ENCODE assay signal across 10 mouse cellular contexts in the genomic region with DNA sequence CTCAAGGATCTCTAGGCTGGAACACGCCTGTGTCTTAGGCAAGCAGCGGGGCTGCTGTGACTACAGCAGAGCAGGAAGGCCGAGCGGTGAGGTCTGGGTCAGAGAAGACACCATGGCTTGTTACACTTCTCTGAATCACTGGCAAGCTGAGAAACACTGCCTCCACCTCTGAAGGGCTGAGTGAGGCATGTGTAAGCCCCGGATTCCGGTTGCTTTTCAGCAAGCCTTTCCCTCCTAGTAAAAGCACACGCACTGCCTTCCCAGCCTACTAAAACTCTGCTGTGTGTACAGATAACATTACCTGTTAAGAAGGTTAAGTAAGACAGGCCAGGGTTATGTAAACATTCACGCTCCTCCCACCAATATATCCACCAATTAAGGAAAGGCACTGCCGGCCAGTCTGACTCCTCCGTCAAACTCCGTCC. TPM values are rescaled to one million over a fixed set of nuclear protein-coding genes. Genes with fewer than 3 reads are reported as not detected.
DNase-seq lines count a peak whose midpoint lies in the region; ATAC-seq and TF ChIP-seq lines count a peak whose summit lies in the region.
"Had no signal": no experiment of that assay in that cellular context is flagged by ENCODE, and none has a peak within 500 bp of the region (broad histone marks: within the 10 kb centered on the region; RNA-seq: fewer than 3 reads in every experiment).

A gene (plus strand): TSS at position 397 of the 425 bp plus-strand sequence.

- H3K4me2 ChIP-seq in intestine, embryonic 15.5 days (replicated peaks), result peak within 1 kb of the TSS; percentile 43
- H3K4me2 ChIP-seq in stomach, embryonic 14.5 days (replicated peaks; ENCODE audit: low read depth, low read length), result no peak within 1 kb of the TSS
- H3K4me2 ChIP-seq in forebrain, embryonic 11.5 days (ENCODE audit: low read depth, low read length, severe bottlenecking), result no peak within 1 kb of the TSS
- no peak within 1 kb of the TSS for H3K4me2 ChIP-seq in midbrain, embryonic 15.5 days

- TF ChIP-seq CTCF in heart, adult 2 months (IDR thresholded peaks at IDR 0.05), result no peak

- intact Hi-C loops in heart, adult 2 months (cut with DNase I), result no loop called here

- no peaks in the 10 kb centered on the region for H3K79me2 ChIP-seq in heart, adult 2 months (replicated peaks; ENCODE audit: control insufficient read depth, insufficient read depth, low read length)

- no peak for TF ChIP-seq EP300 in heart, adult 2 months (IDR thresholded peaks at IDR 0.05; ENCODE audit: insufficient read depth, low read depth, low read length)

- no peaks in the 10 kb centered on the region for H3K27me3 ChIP-seq in intestine, embryonic 15.5 days (replicated peaks)
- H3K27me3 ChIP-seq in stomach, embryonic 14.5 days (ENCODE audit: control insufficient read depth, insufficient read depth, low read length), result no peaks in the 10 kb centered on the region
- no peaks in the 10 kb centered on the region for H3K27me3 ChIP-seq in forebrain, embryonic 11.5 days (ENCODE audit: control insufficient read depth, insufficient read depth, low read length)
- H3K27me3 ChIP-seq in heart, adult 2 months (ENCODE audit: control insufficient read depth, insufficient read depth, low read length), result no peaks in the 10 kb centered on the region
- no peaks in the 10 kb centered on the region for H3K27me3 ChIP-seq in midbrain, embryonic 15.5 days (replicated peaks)

- peak; percentile 80 for ATAC-seq in intestine, embryonic 15.5 days
- ATAC-seq in stomach, embryonic 14.5 days (ENCODE audit: insufficient number of reproducible peaks, insufficient read depth, low FRiP score, low read depth), result peak; percentile 78; the same call in 1 of the 2 replicates
- ATAC-seq in forebrain, embryonic 11.5 days (replicated peaks; ENCODE audit: low FRiP score), result no peak
- ATAC-seq in midbrain, embryonic 15.5 days (replicated peaks), result no peak
- ATAC-seq: hindbrain, postnatal 0 days had no signal

- 0 out of 2 replicates have a peak within 1 kb of the TSS, but pooled peaks have one; percentile 4 for H3K4me3 ChIP-seq in intestine, embryonic 15.5 days (replicated peaks)
- no peak within 1 kb of the TSS for H3K4me3 ChIP-seq in stomach, embryonic 14.5 days (ENCODE audit: low read depth, low read length)
- H3K4me3 ChIP-seq in forebrain, embryonic 11.5 days (ENCODE audit: low read depth, low read length), result no peak within 1 kb of the TSS
- no peak within 1 kb of the TSS for H3K4me3 ChIP-seq in heart, adult 2 months
- no peak within 1 kb of the TSS for H3K4me3 ChIP-seq in midbrain, embryonic 15.5 days

- H3K27ac ChIP-seq in intestine, embryonic 15.5 days, result peak within 1 kb of the TSS; percentile 58; the same call in 1 of the 2 replicates
- no peak within 1 kb of the TSS for H3K27ac ChIP-seq in stomach, embryonic 14.5 days (ENCODE audit: low read length)
- no peak within 1 kb of the TSS for H3K27ac ChIP-seq in forebrain, embryonic 11.5 days (ENCODE audit: low read depth, low read length)
- no peak within 1 kb of the TSS for H3K27ac ChIP-seq in heart, adult 2 months
- H3K27ac ChIP-seq in midbrain, embryonic 15.5 days, result no peak within 1 kb of the TSS
- H3K27ac ChIP-seq: hindbrain, postnatal 0 days had no signal

- no peaks in the 10 kb centered on the region for H3K36me3 ChIP-seq in intestine, embryonic 15.5 days
- H3K36me3 ChIP-seq in stomach, embryonic 14.5 days (ENCODE audit: control insufficient read depth, insufficient read depth, low read length), result no peaks in the 10 kb centered on the region
- no peaks in the 10 kb centered on the region for H3K36me3 ChIP-seq in forebrain, embryonic 11.5 days (ENCODE audit: control insufficient read depth, insufficient read depth, low read length)
- no peaks in the 10 kb centered on the region for H3K36me3 ChIP-seq in heart, adult 2 months (ENCODE audit: control insufficient read depth, insufficient read depth, low read length)
- no peaks in the 10 kb centered on the region for H3K36me3 ChIP-seq in midbrain, embryonic 15.5 days (replicated peaks)

- no peaks in the 10 kb centered on the region for H3K4me1 ChIP-seq in intestine, embryonic 15.5 days (replicated peaks)
- no peaks in the 10 kb centered on the region for H3K4me1 ChIP-seq in stomach, embryonic 14.5 days (ENCODE audit: control insufficient read depth, insufficient read depth, low read length)
- H3K4me1 ChIP-seq in forebrain, embryonic 11.5 days (replicated peaks; ENCODE audit: control insufficient read depth, insufficient read depth, low read length), result no peaks in the 10 kb centered on the region
- H3K4me1 ChIP-seq in heart, adult 2 months (ENCODE audit: control insufficient read depth, insufficient read depth, low read length), result no peaks in the 10 kb centered on the region
- no peaks in the 10 kb centered on the region for H3K4me1 ChIP-seq in midbrain, embryonic 15.5 days

- 28% methylated on average over 11 of the region's 11 CpGs for WGBS in intestine, embryonic 15.5 days
- 26% methylated on average over 11 of the region's 11 CpGs for WGBS in stomach, embryonic 14.5 days
- WGBS in forebrain, embryonic 11.5 days, result 87% methylated on average over 11 of the region's 11 CpGs
- WGBS in heart, adult 2 months, result 63% methylated on average over 11 of the region's 11 CpGs
- 86% methylated on average over 11 of the region's 11 CpGs for WGBS in midbrain, embryonic 15.5 days

- DNase-seq in adrenal gland, postnatal 10 days, result peak; percentile 37
- DNase-seq in kidney, postnatal 14 days, result peak; percentile 39
- no peak for DNase-seq in forebrain, embryonic 11.5 days (ENCODE audit: low spot score)
- no peak for DNase-seq in heart, adult 2 months
- DNase-seq: cerebellum, adult 11-12 months had no signal

- no peaks in the 10 kb centered on the region for H3K9me3 ChIP-seq in intestine, embryonic 15.5 days
- H3K9me3 ChIP-seq in stomach, embryonic 14.5 days (ENCODE audit: control insufficient read depth, low read depth, low read length), result no peaks in the 10 kb centered on the region; the same call in 1 of the 2 replicates
- no peaks in the 10 kb centered on the region for H3K9me3 ChIP-seq in forebrain, embryonic 11.5 days (ENCODE audit: control insufficient read depth, low read length)
- H3K9me3 ChIP-seq in midbrain, embryonic 15.5 days, result no peaks in the 10 kb centered on the region

- no peak within 1 kb of the TSS for H3K9ac ChIP-seq in intestine, embryonic 15.5 days
- H3K9ac ChIP-seq in stomach, embryonic 14.5 days (replicated peaks; ENCODE audit: low read depth, low read length), result no peak within 1 kb of the TSS
- H3K9ac ChIP-seq in forebrain, embryonic 11.5 days (ENCODE audit: low read length), result no peak within 1 kb of the TSS
- H3K9ac ChIP-seq in heart, adult 2 months (ENCODE audit: low read depth, low read length), result no peak within 1 kb of the TSS
- no peak within 1 kb of the TSS for H3K9ac ChIP-seq in midbrain, embryonic 15.5 days

- no peak for TF ChIP-seq POLR2A in heart, adult 2 months (IDR thresholded peaks at IDR 0.05; ENCODE audit: insufficient read depth, low read depth, low read length)

RNA-seq across cellular contexts. Expression of the gene that starts here (rescaled TPM):
- 10 to 100 TPM; 23.5 to 31.0 TPM for total RNA-seq in adrenal gland, postnatal 10 days (2021)
- polyA plus RNA-seq in intestine, embryonic 15.5 days (2015; fragmentation: Nextera tagmentation; extraction: Ambion mirVana), result 9.1 and 9.2 TPM in 2 replicates
- polyA plus RNA-seq in stomach, embryonic 14.5 days (2014; fragmentation: Nextera tagmentation; extraction: Ambion mirVana), result 11.0 and 11.6 TPM in 2 replicates
- polyA plus RNA-seq in forebrain, embryonic 11.5 days (2014; fragmentation: Nextera tagmentation; extraction: Ambion mirVana), result 0.17 and 0.84 TPM in 2 replicates
- 1 to 10 TPM in 1 of 2 experiments, under 1 TPM in 1; 0.73 to 1.3 TPM for total RNA-seq in heart, adult 2 months (2021)
- polyA plus RNA-seq in heart, adult 2 months (2012; rRNA removed), result 6.8 and 12.0 TPM in 2 replicates
- polyA plus RNA-seq in midbrain, embryonic 15.5 days (2015; fragmentation: Nextera tagmentation; extraction: Ambion mirVana), result not detected in 2 replicates
- total RNA-seq: hindbrain, postnatal 0 days; left cerebral cortex, postnatal 36 days had no signal

Comparison
In these comparisons a context has a peak if more than half of its experiments do, and no peak if none do; other contexts are left out.
1. RNA of the gene that starts here (total RNA-seq): 23.5 to 31.0 TPM in adrenal gland, postnatal 10 days; 0.73 to 1.3 TPM in heart, adult 2 months; every median in the first group is over 10 times any median in the second.
2. DNase-seq: peak in adrenal gland, postnatal 10 days (single experiment) and kidney, postnatal 14 days (single experiment); none in forebrain, embryonic 11.5 days (single experiment) and heart, adult 2 months (0 of 2).
3. ATAC-seq: peak in intestine, embryonic 15.5 days (single experiment) and stomach, embryonic 14.5 days (single experiment); none in forebrain, embryonic 11.5 days (single experiment) and midbrain, embryonic 15.5 days (single experiment).